9 mouse cellular contexts compared by ENCODE assay signal in genomic region chr1:78781899-78782298, GRCm38 (mm10). TPM values are rescaled to one million over a fixed set of nuclear protein-coding genes. Genes with fewer than 3 reads are reported as not detected.
DNase-seq lines count a peak whose midpoint lies in the region; ATAC-seq lines count a peak whose summit lies in the region.
"Had no signal": no experiment of that assay in that cellular context is flagged by ENCODE, and none has a peak within 500 bp of the region (broad histone marks: within the 10 kb centered on the region; RNA-seq: fewer than 3 reads in every experiment).

No protein-coding gene starts in this region.

- WGBS in forebrain, embryonic 14.5 days, result 61% methylated on average over 5 of the region's 5 CpGs
- 62% methylated on average over 5 of the region's 5 CpGs for WGBS in forebrain, embryonic 12.5 days
- WGBS in midbrain, embryonic 14.5 days, result 58% methylated on average over 5 of the region's 5 CpGs
- 88% methylated on average over 5 of the region's 5 CpGs for WGBS in midbrain, embryonic 10.5 days

- H3K4me3 ChIP-seq in forebrain, embryonic 14.5 days (ENCODE audit: low read depth, low read length), result no peak overlapping the region
- H3K4me3 ChIP-seq in forebrain, embryonic 12.5 days (replicated peaks), result no peak overlapping the region
- H3K4me3 ChIP-seq in midbrain, embryonic 14.5 days (replicated peaks; ENCODE audit: low read depth, low read length), result no peak overlapping the region
- H3K4me3 ChIP-seq in midbrain, embryonic 10.5 days, result no peak overlapping the region

- peak; percentile 82 for DNase-seq in forebrain, embryonic 14.5 days (ENCODE audit: low spot score)
- peak; percentile 81 for DNase-seq in midbrain, embryonic 14.5 days
- DNase-seq in midbrain, embryonic 10.5 days (ENCODE audit: low spot score), result no peak
- peak; percentile 9 for DNase-seq in kidney, adult 18-20 months
- DNase-seq in retina, postnatal 7 days (ENCODE audit: low read depth, low spot score), result peak; percentile 23
- DNase-seq in cerebellum, adult 9-11 months, result no peak
- DNase-seq in frontal cortex, adult 2 months (ENCODE audit: extremely low spot score in 1 of 2, low spot score in 1 of 2), result no peak

- H3K27ac ChIP-seq in forebrain, embryonic 14.5 days (ENCODE audit: low read depth, low read length), result no peak overlapping the region
- H3K27ac ChIP-seq in forebrain, embryonic 12.5 days, result no peak overlapping the region
- H3K27ac ChIP-seq in midbrain, embryonic 14.5 days (replicated peaks; ENCODE audit: low read depth, low read length), result no peak overlapping the region
- no peak overlapping the region for H3K27ac ChIP-seq in midbrain, embryonic 10.5 days (replicated peaks)
- H3K27ac ChIP-seq: macrophage had no signal

- no peaks in the 10 kb centered on the region for H3K4me1 ChIP-seq in forebrain, embryonic 14.5 days (ENCODE audit: control insufficient read depth, insufficient read depth, low read length)
- no peaks in the 10 kb centered on the region; the same call in 1 of the 2 replicates for H3K4me1 ChIP-seq in forebrain, embryonic 12.5 days
- H3K4me1 ChIP-seq in midbrain, embryonic 14.5 days (ENCODE audit: control insufficient read depth, insufficient read depth, low read length), result no peaks in the 10 kb centered on the region
- no peaks in the 10 kb centered on the region for H3K4me1 ChIP-seq in midbrain, embryonic 10.5 days

- no peaks in the 10 kb centered on the region for H3K27me3 ChIP-seq in forebrain, embryonic 14.5 days (replicated peaks; ENCODE audit: control insufficient read depth, insufficient read depth, low read length)
- no peaks in the 10 kb centered on the region for H3K27me3 ChIP-seq in forebrain, embryonic 12.5 days
- H3K27me3 ChIP-seq in midbrain, embryonic 14.5 days (ENCODE audit: control insufficient read depth, insufficient read depth, low read length), result no peaks in the 10 kb centered on the region
- no peaks in the 10 kb centered on the region for H3K27me3 ChIP-seq in midbrain, embryonic 10.5 days (ENCODE audit: low read depth, poor library complexity, severe bottlenecking)

- no peak overlapping the region for H3K9ac ChIP-seq in forebrain, embryonic 14.5 days (ENCODE audit: low read length)
- no peak overlapping the region for H3K9ac ChIP-seq in forebrain, embryonic 12.5 days
- H3K9ac ChIP-seq in midbrain, embryonic 14.5 days (replicated peaks; ENCODE audit: low read length), result no peak overlapping the region

- no peak overlapping the region for H3K4me2 ChIP-seq in forebrain, embryonic 14.5 days (ENCODE audit: low read length)
- H3K4me2 ChIP-seq in forebrain, embryonic 12.5 days, result no peak overlapping the region
- no peak overlapping the region for H3K4me2 ChIP-seq in midbrain, embryonic 14.5 days (ENCODE audit: low read length)

- H3K36me3 ChIP-seq in forebrain, embryonic 14.5 days (ENCODE audit: control insufficient read depth, insufficient read depth, low read length), result no peaks in the 10 kb centered on the region
- H3K36me3 ChIP-seq in forebrain, embryonic 12.5 days (replicated peaks), result no peaks in the 10 kb centered on the region
- H3K36me3 ChIP-seq in midbrain, embryonic 14.5 days (ENCODE audit: control insufficient read depth, insufficient read depth, low read length), result no peaks in the 10 kb centered on the region
- H3K36me3 ChIP-seq in midbrain, embryonic 10.5 days, result no peaks in the 10 kb centered on the region

- H3K9me3 ChIP-seq in forebrain, embryonic 14.5 days (replicated peaks; ENCODE audit: control insufficient read depth, low read length), result no peaks in the 10 kb centered on the region
- H3K9me3 ChIP-seq in forebrain, embryonic 12.5 days, result no peaks in the 10 kb centered on the region
- no peaks in the 10 kb centered on the region for H3K9me3 ChIP-seq in midbrain, embryonic 14.5 days (ENCODE audit: control insufficient read depth, low read length)
- H3K9me3 ChIP-seq in midbrain, embryonic 10.5 days (replicated peaks), result no peaks in the 10 kb centered on the region

- peak; percentile 86 for ATAC-seq in forebrain, embryonic 14.5 days
- ATAC-seq in forebrain, embryonic 12.5 days (ENCODE audit: low FRiP score), result no peak
- ATAC-seq in midbrain, embryonic 14.5 days (ENCODE audit: low FRiP score, low TSS enrichment), result peak; percentile 66; the same call in 1 of the 2 replicates

RNA-seq across cellular contexts. Expression of gene Kcne4, which starts 34.7 kb away (rescaled TPM):
- 1.2 and 1.3 TPM in 2 replicates for polyA plus RNA-seq in forebrain, embryonic 14.5 days (2014; fragmentation: Nextera tagmentation; extraction: Ambion mirVana)
- polyA plus RNA-seq in forebrain, embryonic 12.5 days (2016; fragmentation: Nextera tagmentation; extraction: Ambion mirVana), result 1.0 and 1.2 TPM in 2 replicates
- polyA plus RNA-seq in midbrain, embryonic 14.5 days (2014; fragmentation: Nextera tagmentation; extraction: Ambion mirVana), result 0.63 and 1.5 TPM in 2 replicates
- 0.26 and 1.2 TPM in 2 replicates for polyA plus RNA-seq in midbrain, embryonic 10.5 days (2016; fragmentation: Nextera tagmentation; extraction: Ambion mirVana)
- polyA plus RNA-seq in frontal cortex, adult 2 months (2012; rRNA removed), result 1.0 and 1.1 TPM in 2 replicates
- polyA plus RNA-seq: macrophage had no signal

Comparison
In these comparisons a context has a peak if more than half of its experiments do, and no peak if none do; other contexts are left out.
1. DNase-seq: peak in forebrain, embryonic 14.5 days (single experiment), midbrain, embryonic 14.5 days (single experiment), kidney, adult 18-20 months (single experiment) and retina, postnatal 7 days (single experiment); none in midbrain, embryonic 10.5 days (single experiment), cerebellum, adult 9-11 months (single experiment) and frontal cortex, adult 2 months (0 of 2).